Mouse (Mus musculus): ENCODE measurements around the gene Minpp1.

DNA sequence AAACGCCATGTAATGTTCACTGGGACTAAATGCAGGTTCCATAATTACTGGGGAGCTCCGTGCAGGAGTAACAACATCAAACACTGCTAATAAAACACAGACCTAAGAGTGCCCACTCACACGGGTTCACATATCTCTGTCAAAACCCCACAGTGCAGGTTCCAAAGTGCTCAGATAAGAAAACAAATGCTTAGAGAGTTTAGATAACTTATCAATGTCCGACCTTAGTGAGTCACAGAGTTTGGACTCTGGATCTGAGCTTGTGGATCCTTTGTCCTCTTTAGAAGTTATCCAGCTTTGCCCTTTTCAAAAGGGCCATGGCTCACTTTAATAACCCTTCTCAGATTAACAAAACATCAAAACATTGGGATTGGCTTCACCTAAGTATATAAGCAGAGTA lies 4.1 kb upstream of the Minpp1 start:
- TF ChIP-seq CTCF (IDR thresholded peaks at IDR 0.05; ENCODE audit: low read depth) (no peak), EP300 (optimal IDR thresholded peaks at IDR 0.05) (no peak)

Data from stomach, postnatal 0 days (tissue).